Mouse (Mus musculus) bone marrow, adult 2 months (tissue): ENCODE data around the gene Zic1. TPM values are rescaled to one million over a fixed set of nuclear protein-coding genes. Genes with fewer than 3 reads are reported as not detected.

ENCODE experiments used
- H3K27ac ChIP-seq: fragments of 200-500 bp; 2 replicates; pipeline ENCODE4 v1.5.1; 2012; ENCODE audit warnings: low read depth, mild to moderate bottlenecking, control low read depth, inconsistent platforms, low read length; ENCODE audit not compliant: control insufficient read depth, poor library complexity, insufficient read depth
- H3K4me1 ChIP-seq: fragments of 200-500 bp; 2 replicates; pipeline ENCODE4 v1.6.1; 2011; ENCODE audit warnings: low read length; ENCODE audit not compliant: control insufficient read depth, insufficient read depth
- H3K4me3 ChIP-seq: fragments of 200-500 bp; replicated peaks from 2 replicates; pipeline ENCODE3; 2011; ENCODE audit warnings: mild to moderate bottlenecking, low read depth, low read length, control low read depth; ENCODE audit not compliant: control insufficient read depth
- CTCF ChIP-seq: fragments of 200-500 bp; IDR thresholded peaks from 2 replicates; pipeline ENCODE4 v1.5.1; 2011; ENCODE audit warnings: low read length, control low read depth; ENCODE audit not compliant: control insufficient read depth, insufficient read depth
- POLR2A ChIP-seq: fragments of 200-500 bp; IDR thresholded peaks from 2 replicates; pipeline ENCODE4 v1.6.1; 2011; ENCODE audit warnings: low read depth, mild to moderate bottlenecking, control low read depth, low read length, borderline replicate concordance; ENCODE audit not compliant: control insufficient read depth
- WGBS: fragments of 180-500 bp; shearing (Covaris S2); methylation state at CpG from one replicate; pipeline ENCODE4 v1.1.7; 2018; 5-methylcytosine and 5-hydroxymethylcytosine counted together
- polyA plus RNA-seq: library from polyadenylated mRNA; stranded (reverse); fragments of >200 nt; gene quantifications from 2 replicates; pipeline ENCODE4 v1.2.4, GENCODE M21; 2011; ENCODE audit warnings: low replicate concordance; ENCODE audit not compliant: missing spikeins, insufficient read depth, insufficient read length

Zic1 gene
- polyA plus RNA-seq, 1 experiment: not detected

- Histone ChIP-seq H3K4me3 (no peak overlapping the region), H3K27ac (no peak overlapping the region), H3K4me1 (no peaks in the 10 kb centered on the region)
- no peak for TF ChIP-seq CTCF
- no peak for TF ChIP-seq POLR2A
- WGBS: 15% methylated on average over 4 of the region's 4 CpGs
Observed at GRCm38 (mm10) chr9:91371608-91372007, 6.0 kb upstream of the Zic1 start.

GRCm38 (mm10) chr9:91371011-91371410 is 5.4 kb upstream of the Zic1 start:
- H3K27ac ChIP-seq: no peak overlapping the region
- H3K4me1 ChIP-seq: no peaks in the 10 kb centered on the region
- no peak for TF ChIP-seq POLR2A
- TF ChIP-seq CTCF: no peak
- H3K4me3 ChIP-seq: no peak overlapping the region

GRCm38 (mm10) chr9:91370191-91370708 is 4.6 kb upstream of the Zic1 start:
- Histone ChIP-seq H3K27ac (no peak overlapping the region), H3K4me1 (no peaks in the 10 kb centered on the region), H3K4me3 (no peak overlapping the region)
- WGBS: 13% methylated on average over 6 of the region's 6 CpGs
- TF ChIP-seq CTCF (no peak), POLR2A (no peak)

- no peak for TF ChIP-seq CTCF
- no peak for TF ChIP-seq POLR2A
Observed at GRCm38 (mm10) chr9:91369293-91369991, 3.8 kb upstream of the Zic1 start.

GRCm38 (mm10) chr9:91368946-91369292 is 3.3 kb upstream of the Zic1 start:
- Histone ChIP-seq H3K27ac (no peak overlapping the region), H3K4me1 (no peaks in the 10 kb centered on the region), H3K4me3 (no peak overlapping the region)
- TF ChIP-seq POLR2A (no peak), CTCF (no peak)
- WGBS: 7% methylated on average over 13 of the region's 13 CpGs

More at GRCm38 (mm10) chr9:91369293-91369991, 3.8 kb upstream of the Zic1 start:
- Histone ChIP-seq H3K4me1 (no peaks in the 10 kb centered on the region), H3K27ac (no peak overlapping the region), H3K4me3 (no peak overlapping the region)
- WGBS: 8% methylated on average over 26 of the region's 26 CpGs

GRCm38 (mm10) chr9:91368150-91368549 is 2.5 kb upstream of the Zic1 start:
- WGBS: 9% methylated on average over 3 of the region's 3 CpGs
- H3K4me3 ChIP-seq: no peak overlapping the region
- no peak overlapping the region for H3K27ac ChIP-seq
- TF ChIP-seq CTCF (no peak), POLR2A (no peak)
- H3K4me1 ChIP-seq: no peaks in the 10 kb centered on the region

- H3K4me1 ChIP-seq: no peaks in the 10 kb centered on the region
- no peak overlapping the region for H3K27ac ChIP-seq
- no peak for TF ChIP-seq CTCF
- no peak for TF ChIP-seq POLR2A
- H3K4me3 ChIP-seq: no peak overlapping the region
- WGBS: 13% methylated on average over 30 of the region's 30 CpGs
Observed at GRCm38 (mm10) chr9:91366999-91367811, 1.6 kb upstream of the Zic1 start.

- Histone ChIP-seq H3K4me1 (no peaks in the 10 kb centered on the region), H3K4me3 (no peak overlapping the region), H3K27ac (no peak overlapping the region)
- TF ChIP-seq POLR2A (no peak), CTCF (no peak)
- WGBS: 8% methylated on average over 17 of the region's 18 CpGs
Observed at GRCm38 (mm10) chr9:91366226-91366998, 802 bp upstream of the Zic1 start.
